Mouse (Mus musculus) midbrain, embryonic 11.5 days (tissue): ENCODE measurements at regions not wholly inside any gene's neighbourhood (a gene's known extent, or its start where the extent isn't known, plus 50 kb on each side); places are given as distances from the start of the nearest gene placed in this dataset.

Experiments
- ATAC-seq: fragments of 200-750 bp; cut with Nextera tagmentation; 2 replicates; pipeline ENCODE4 v1.8.0; 2017; ENCODE audit warnings: moderate TSS enrichment, moderate library complexity; ENCODE audit not compliant: low FRiP score
- DNase-seq: peaks from one replicate; pipeline ENCODE4 v3.0.0; 2015; ENCODE audit warnings: low spot score; ENCODE audit errors: missing footprints
- H3K27ac ChIP-seq: fragments of 300-500 bp; sonication (generic); 2 replicates; pipeline ENCODE4 v1.5.1; 2014; ENCODE audit warnings: low read depth, low read length
- H3K27me3 ChIP-seq: fragments of 300-500 bp; sonication (generic); 2 replicates; pipeline ENCODE4 v1.6.1; 2014; ENCODE audit warnings: mild to moderate bottlenecking, low read length, moderate library complexity, mixed read lengths; ENCODE audit not compliant: control insufficient read depth, insufficient read depth
- H3K36me3 ChIP-seq: fragments of 300-500 bp; sonication (generic); 2 replicates; pipeline ENCODE4 v1.6.1; 2014; ENCODE audit warnings: mild to moderate bottlenecking, low read length, moderate library complexity, mixed read lengths; ENCODE audit not compliant: control insufficient read depth, insufficient read depth
- H3K4me1 ChIP-seq: fragments of 300-500 bp; sonication (generic); 2 replicates; pipeline ENCODE4 v1.6.1; 2014; ENCODE audit warnings: low read length; ENCODE audit not compliant: control insufficient read depth, insufficient read depth
- H3K4me2 ChIP-seq: fragments of 300-500 bp; sonication (generic); 2 replicates; pipeline ENCODE4 v1.6.1; 2014; ENCODE audit warnings: mild to moderate bottlenecking, moderate library complexity
- H3K4me3 ChIP-seq: fragments of 300-500 bp; sonication (generic); 2 replicates; pipeline ENCODE4 v1.5.1; 2014; ENCODE audit warnings: low read depth, low read length
- H3K9ac ChIP-seq: fragments of 300-500 bp; sonication (generic); 2 replicates; pipeline ENCODE4 v1.6.1; 2014; ENCODE audit warnings: low read length
- H3K9me3 ChIP-seq: fragments of 300-500 bp; sonication (generic); 2 replicates; pipeline ENCODE4 v1.6.1; 2016; ENCODE audit warnings: low read length; ENCODE audit not compliant: control insufficient read depth
- WGBS: fragments of 180-500 bp; shearing (Covaris S2); extraction: QIAGEN DNeasy Blood & Tissue Kit; methylation state at CpG from one replicate; pipeline ENCODE4 v1.1.7; 2014; 5-methylcytosine and 5-hydroxymethylcytosine counted together

- H3K4me3 ChIP-seq, result no peak overlapping the region
- peak overlapping the region; percentile 6; the same call in 1 of the 2 replicates for H3K4me2 ChIP-seq
- no peaks in the 10 kb centered on the region for H3K9me3 ChIP-seq
- DNase-seq, result peak; percentile 91
- WGBS, result 18% methylated on average over 16 of the region's 16 CpGs
- H3K36me3 ChIP-seq, result no peaks in the 10 kb centered on the region
- ATAC-seq, result 0 out of 2 replicates have a peak, but pooled peaks have one; percentile 40
- peaks cover 13% of the 10 kb centered on the region for H3K4me1 ChIP-seq
- no peak overlapping the region for H3K27ac ChIP-seq
- H3K9ac ChIP-seq, result 0 out of 2 replicates have a peak overlapping the region, but pooled peaks have one; percentile 2
- H3K27me3 ChIP-seq, result no peaks in the 10 kb centered on the region
Measured at GRCm38 (mm10) chr9:46702053-46702900, 296.3 kb upstream of the Gm4791 start.

DNA sequence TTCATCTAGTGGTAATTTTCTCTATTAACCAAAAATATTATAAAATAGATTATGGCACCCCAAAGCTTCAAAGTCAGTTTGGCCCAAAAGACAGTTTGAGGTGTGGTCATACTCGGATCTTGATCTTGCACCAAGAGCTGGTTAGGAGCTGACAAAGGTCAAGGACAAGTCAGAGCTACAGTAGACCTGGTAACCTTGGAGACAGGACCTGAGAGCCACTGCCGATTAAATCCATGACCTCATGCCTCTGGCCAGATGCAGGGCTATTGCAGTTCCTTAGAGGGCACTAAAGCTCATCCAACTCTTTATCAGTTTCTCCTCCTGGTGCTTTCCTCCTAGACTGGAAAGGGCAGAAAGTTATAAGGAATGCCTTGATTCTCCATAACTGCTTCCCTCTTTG is 302.4 kb upstream of the Gm4791 start:
- no peaks in the 10 kb centered on the region for H3K27me3 ChIP-seq
- H3K36me3 ChIP-seq, result no peaks in the 10 kb centered on the region
- no peak for DNase-seq
- H3K27ac ChIP-seq, result no peak overlapping the region
- 75% methylated on average over 2 of the region's 2 CpGs for WGBS
- ATAC-seq, result no peak
- H3K4me1 ChIP-seq, result no peaks in the 10 kb centered on the region
- no peak overlapping the region for H3K9ac ChIP-seq
- no peaks in the 10 kb centered on the region for H3K9me3 ChIP-seq
- H3K4me2 ChIP-seq, result no peak overlapping the region
- no peak overlapping the region for H3K4me3 ChIP-seq

GRCm38 (mm10) chr9:46689331-46689730 is 309.2 kb upstream of the Gm4791 start:
- H3K27me3 ChIP-seq, result no peaks in the 10 kb centered on the region
- WGBS, result 59% methylated on average over 5 of the region's 5 CpGs
- no peak overlapping the region for H3K4me3 ChIP-seq
- no peaks in the 10 kb centered on the region for H3K36me3 ChIP-seq
- H3K4me1 ChIP-seq, result no peaks in the 10 kb centered on the region
- H3K27ac ChIP-seq, result no peak overlapping the region
- no peaks in the 10 kb centered on the region for H3K9me3 ChIP-seq
- ATAC-seq (no peak), DNase-seq (no peak)
- no peak overlapping the region for H3K4me2 ChIP-seq
- no peak overlapping the region for H3K9ac ChIP-seq

- Histone ChIP-seq H3K27ac (no peak overlapping the region), H3K4me3 (no peak overlapping the region), H3K9ac (no peak overlapping the region), H3K4me2 (no peak overlapping the region), H3K4me1 (no peaks in the 10 kb centered on the region), H3K9me3 (no peaks in the 10 kb centered on the region), H3K27me3 (no peaks in the 10 kb centered on the region), H3K36me3 (no peaks in the 10 kb centered on the region)
- ATAC-seq (no peak), DNase-seq (no peak)
- 83% methylated on average over 15 of the region's 15 CpGs for WGBS
Measured at GRCm38 (mm10) chr9:46684113-46684850, 314.3 kb upstream of the Gm4791 start.

DNA sequence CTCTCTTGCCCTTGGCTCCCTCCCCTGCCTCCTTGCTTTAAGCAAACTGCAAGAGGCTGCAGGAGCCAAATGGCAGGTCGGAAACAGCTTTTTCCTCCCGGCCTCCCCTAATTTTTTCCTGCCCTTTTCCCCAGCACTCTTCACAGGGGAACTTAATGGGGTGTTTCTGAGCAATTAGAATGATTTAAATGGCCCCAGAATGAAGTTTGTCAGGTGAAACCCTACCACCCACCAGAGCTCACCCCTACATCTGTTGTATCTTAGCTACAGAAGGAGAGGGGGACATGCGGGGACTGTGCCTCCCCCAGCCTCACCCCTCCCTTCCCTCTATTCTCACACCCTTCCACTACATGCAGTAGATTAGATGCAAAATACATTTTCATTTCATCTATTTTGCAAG is 326.5 kb upstream of the Gm4791 start:
- WGBS, result 53% methylated on average over 3 of the region's 3 CpGs

GRCm38 (mm10) chr9:46654422-46654821 is 334.6 kb upstream of the 4931429L15Rik start:
- H3K4me2 ChIP-seq, result no peak overlapping the region
- H3K9me3 ChIP-seq, result no peaks in the 10 kb centered on the region
- no peak overlapping the region for H3K4me3 ChIP-seq
- H3K4me1 ChIP-seq, result no peaks in the 10 kb centered on the region
- H3K27ac ChIP-seq, result no peak overlapping the region
- ATAC-seq, result no peak
- no peaks in the 10 kb centered on the region for H3K36me3 ChIP-seq
- H3K27me3 ChIP-seq, result no peaks in the 10 kb centered on the region; the same call in 1 of the 2 replicates
- no peak for DNase-seq
- 85% methylated on average over 8 of the region's 8 CpGs for WGBS
- no peak overlapping the region for H3K9ac ChIP-seq

More for the DNA sequence above, 326.5 kb upstream of the Gm4791 start:
- Histone ChIP-seq H3K4me3 (no peak overlapping the region), H3K9ac (no peak overlapping the region), H3K4me2 (no peak overlapping the region), H3K36me3 (no peaks in the 10 kb centered on the region), H3K27ac (no peak overlapping the region), H3K27me3 (no peaks in the 10 kb centered on the region), H3K4me1 (no peaks in the 10 kb centered on the region), H3K9me3 (no peaks in the 10 kb centered on the region)
- no peak for DNase-seq
- no peak for ATAC-seq

- H3K4me3 ChIP-seq, result no peak overlapping the region
- peak; percentile 66 for ATAC-seq
- no peak overlapping the region for H3K9ac ChIP-seq
- no peaks in the 10 kb centered on the region for H3K27me3 ChIP-seq
- 14% methylated on average over 9 of the region's 9 CpGs for WGBS
- H3K36me3 ChIP-seq, result no peaks in the 10 kb centered on the region
- peaks cover 12% of the 10 kb centered on the region for H3K4me1 ChIP-seq
- no peaks in the 10 kb centered on the region for H3K9me3 ChIP-seq
- H3K4me2 ChIP-seq, result no peak overlapping the region
- peak; percentile 89 for DNase-seq
- H3K27ac ChIP-seq, result peak overlapping the region; percentile 55
Measured at GRCm38 (mm10) chr9:46647238-46647922, 327.6 kb upstream of the 4931429L15Rik start.

DNA sequence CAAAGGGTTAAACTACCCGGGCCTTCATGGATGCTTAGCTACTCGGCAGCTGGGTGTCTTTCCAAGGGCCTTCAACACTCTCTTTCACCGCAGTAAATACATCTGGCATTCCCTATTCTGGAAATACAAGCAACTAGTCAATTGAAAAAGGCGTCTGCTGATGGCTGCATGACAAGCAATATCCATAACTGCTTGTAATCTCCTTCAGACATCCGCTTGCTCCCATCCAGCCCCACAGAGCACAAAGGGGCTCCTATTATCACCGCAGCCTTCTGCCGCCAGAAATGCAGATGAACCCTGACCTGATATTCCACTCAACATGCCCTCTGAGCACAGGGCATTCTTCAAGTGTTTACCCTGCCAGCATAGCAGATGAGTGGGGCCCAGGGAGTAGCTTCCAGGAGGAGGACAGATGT is 325.7 kb upstream of the 4931429L15Rik start:
- no peaks in the 10 kb centered on the region for H3K27me3 ChIP-seq
- H3K9me3 ChIP-seq, result no peaks in the 10 kb centered on the region
- peaks cover 12% of the 10 kb centered on the region for H3K4me1 ChIP-seq
- H3K4me3 ChIP-seq, result no peak overlapping the region
- H3K4me2 ChIP-seq, result no peak overlapping the region
- WGBS, result 27% methylated on average over 7 of the region's 7 CpGs
- H3K9ac ChIP-seq, result no peak overlapping the region
- DNase-seq, result peak; percentile 86
- H3K27ac ChIP-seq, result no peak overlapping the region
- H3K36me3 ChIP-seq, result no peaks in the 10 kb centered on the region
- ATAC-seq, result peak; percentile 52; the same call in 1 of the 2 replicates
